In genomic region chr1:121483091-121483490, GRCm38 (mm10) we compare ENCODE assay signal across 31 mouse cellular contexts. TPM values are rescaled to one million over a fixed set of nuclear protein-coding genes. Genes with fewer than 3 reads are reported as not detected.
DNase-seq lines count a peak whose midpoint lies in the region; ATAC-seq and TF ChIP-seq lines count a peak whose summit lies in the region.
"Had no signal": no experiment of that assay in that cellular context is flagged by ENCODE, and none has a peak within 500 bp of the region (broad histone marks: within the 10 kb centered on the region; RNA-seq: fewer than 3 reads in every experiment).

No protein-coding gene starts in this region.

- no peaks in the 10 kb centered on the region for H3K36me3 ChIP-seq in heart, adult 2 months (ENCODE audit: control insufficient read depth, insufficient read depth, low read length)
- peaks cover 85% of the 10 kb centered on the region for H3K36me3 ChIP-seq in hindbrain, embryonic 13.5 days

- DNase-seq in heart, adult 11 months: peak; percentile 74
- DNase-seq in heart, adult 2 months: no peak
- peak; percentile 8 for DNase-seq in MN1 (ENCODE audit: low spot score)
- DNase-seq in adrenal gland, adult 8-10 months: peak; percentile 67
- no peak for DNase-seq in left cerebral cortex, postnatal 25 days (ENCODE audit: low spot score in 2 of 2)
- DNase-seq in ovary, postnatal 36 days (ENCODE audit: low spot score): no peak
- DNase-seq: cerebellum, adult 2 months; cerebellum, postnatal 36 days; embryo, embryonic 11 days; gastrocnemius, postnatal 36 days; heart, postnatal 4 days; kidney, adult 8-10 months; kidney, postnatal 14 days; layer of hippocampus, postnatal 36 days; lung, embryonic 14.5 days; lung, postnatal 36 days; thymus, postnatal 25 days had no signal

- no peak for ATAC-seq in hindbrain, embryonic 13.5 days (ENCODE audit: low FRiP score)
- ATAC-seq: activated CD4-positive, CD25-positive, alpha-beta regulatory T cell, adult 4 months; forebrain, embryonic 13.5 days; hindbrain, embryonic 16.5 days; intestine, embryonic 15.5 days; midbrain, embryonic 13.5 days had no signal

- H3K4me2 ChIP-seq in hindbrain, embryonic 13.5 days: no peak overlapping the region
- H3K4me2 ChIP-seq: embryonic facial prominence, embryonic 13.5 days; forebrain, embryonic 13.5 days; heart, embryonic 15.5 days; intestine, embryonic 15.5 days; lung, embryonic 14.5 days; midbrain, embryonic 13.5 days had no signal

- 62% methylated on average over 4 of the region's 4 CpGs for WGBS in heart, adult 2 months
- 93% methylated on average over 4 of the region's 4 CpGs for WGBS in hindbrain, embryonic 13.5 days

- intact Hi-C loops in heart, adult 2 months (cut with DNase I): no loop called here
- intact Hi-C loops in left cerebral cortex, postnatal 25 days (cut with DNase I): no loop called here

- no peak overlapping the region for H3K27ac ChIP-seq in heart, adult 2 months
- no peak overlapping the region for H3K27ac ChIP-seq in hindbrain, embryonic 13.5 days
- H3K27ac ChIP-seq: embryonic facial prominence, embryonic 13.5 days; forebrain, embryonic 13.5 days; heart, embryonic 15.5 days; intestine, embryonic 15.5 days; liver, embryonic 14.5 days; midbrain, embryonic 13.5 days had no signal

- TF ChIP-seq CTCF in heart, adult 2 months (IDR thresholded peaks at IDR 0.05): no peak

- H3K79me2 ChIP-seq in heart, adult 2 months (replicated peaks; ENCODE audit: control insufficient read depth, insufficient read depth, low read length): no peaks in the 10 kb centered on the region

- no peaks in the 10 kb centered on the region for H3K27me3 ChIP-seq in heart, adult 2 months (ENCODE audit: control insufficient read depth, insufficient read depth, low read length)
- H3K27me3 ChIP-seq in hindbrain, embryonic 13.5 days: no peaks in the 10 kb centered on the region
- H3K27me3 ChIP-seq: embryonic facial prominence, embryonic 13.5 days; forebrain, embryonic 13.5 days; heart, embryonic 15.5 days; intestine, embryonic 15.5 days; megakaryocyte, embryonic 14.5 days; midbrain, embryonic 13.5 days had no signal

- H3K9ac ChIP-seq in heart, adult 2 months (ENCODE audit: low read depth, low read length): no peak overlapping the region
- H3K9ac ChIP-seq in hindbrain, embryonic 13.5 days: no peak overlapping the region
- H3K9ac ChIP-seq: embryonic facial prominence, embryonic 13.5 days; forebrain, embryonic 13.5 days; heart, embryonic 15.5 days; intestine, embryonic 15.5 days; liver, embryonic 14.5 days; lung, embryonic 14.5 days; midbrain, embryonic 13.5 days had no signal

- no peaks in the 10 kb centered on the region for H3K9me3 ChIP-seq in hindbrain, embryonic 13.5 days
- H3K9me3 ChIP-seq: embryonic facial prominence, embryonic 13.5 days; forebrain, embryonic 13.5 days; heart, embryonic 15.5 days; intestine, embryonic 15.5 days; megakaryocyte, embryonic 14.5 days; midbrain, embryonic 13.5 days had no signal

- TF ChIP-seq POLR2A in heart, adult 2 months (IDR thresholded peaks at IDR 0.05; ENCODE audit: insufficient read depth, low read depth, low read length): no peak

- no peak overlapping the region for H3K4me3 ChIP-seq in heart, adult 2 months
- no peak overlapping the region for H3K4me3 ChIP-seq in hindbrain, embryonic 13.5 days
- H3K4me3 ChIP-seq: embryonic facial prominence, embryonic 13.5 days; erythroblast, embryonic 14.5 days; forebrain, embryonic 13.5 days; heart, embryonic 15.5 days; intestine, embryonic 15.5 days; megakaryocyte, embryonic 14.5 days; midbrain, embryonic 13.5 days had no signal

- TF ChIP-seq EP300 in heart, adult 2 months (IDR thresholded peaks at IDR 0.05; ENCODE audit: insufficient read depth, low read depth, low read length): no peak

- no peaks in the 10 kb centered on the region for H3K4me1 ChIP-seq in heart, adult 2 months (ENCODE audit: control insufficient read depth, insufficient read depth, low read length)
- H3K4me1 ChIP-seq in hindbrain, embryonic 13.5 days (replicated peaks): no peaks in the 10 kb centered on the region
- H3K4me1 ChIP-seq: embryonic facial prominence, embryonic 13.5 days; forebrain, embryonic 13.5 days; heart, embryonic 15.5 days; intestine, embryonic 15.5 days; midbrain, embryonic 13.5 days had no signal

RNA-seq across cellular contexts. Expression of gene Htr5b, which starts 45.2 kb away (rescaled TPM):
- not detected for total RNA-seq in heart, adult 2 months (2021)
- not detected in 2 replicates for polyA plus RNA-seq in heart, adult 2 months (2012; rRNA removed)
- not detected for total RNA-seq in adrenal gland, adult 8-10 months (2022)
- polyA plus RNA-seq in hindbrain, embryonic 13.5 days (2015; fragmentation: Nextera tagmentation; extraction: Ambion mirVana): 0.49 and 0.58 TPM in 2 replicates
- total RNA-seq in left cerebral cortex, postnatal 25 days (2021): 1 to 10 TPM; 1.5 to 4.3 TPM
- total RNA-seq: gastrocnemius, adult 18-20 months; gastrocnemius, postnatal 36 days; heart, postnatal 4 days; monocyte, adult 5-6 weeks had no signal
- polyA plus RNA-seq: activated CD4-positive, CD25-positive, alpha-beta regulatory T cell, adult 4 months; erythroblast, embryonic 14.5 days; forebrain, embryonic 13.5 days; liver, embryonic 14.5 days; stomach, embryonic 14.5 days had no signal

RNA-seq across cellular contexts. Expression of gene Ccdc93, which starts 52.2 kb away (rescaled TPM):
- total RNA-seq in heart, adult 2 months (2021): 10 to 100 TPM; 14.0 to 15.1 TPM
- polyA plus RNA-seq in heart, adult 2 months (2012; rRNA removed): 4.8 and 14.5 TPM in 2 replicates
- total RNA-seq in adrenal gland, adult 8-10 months (2022): 10 to 100 TPM; 24.2 to 38.3 (median 30.3) TPM
- 11.9 TPM in 2 replicates for polyA plus RNA-seq in hindbrain, embryonic 13.5 days (2015; fragmentation: Nextera tagmentation; extraction: Ambion mirVana)
- total RNA-seq in left cerebral cortex, postnatal 25 days (2021): 10 to 100 TPM; 19.3 to 24.7 TPM

Comparison
In these comparisons a context has a peak if more than half of its experiments do, and no peak if none do; other contexts are left out.
1. DNase-seq: peak in heart, adult 11 months (single experiment), MN1 (single experiment) and adrenal gland, adult 8-10 months (single experiment); none in heart, adult 2 months (0 of 2), left cerebral cortex, postnatal 25 days (0 of 2) and ovary, postnatal 36 days (single experiment).